Mouse (Mus musculus) urinary bladder, postnatal 25 days (tissue): Measurements from ENCODE around the gene 1700020L24Rik.
A peak's percentile ranks its signal among the peaks of the same experiment; 100 is the strongest.

ENCODE experiments used
- DNase-seq: peaks from one replicate; pipeline ENCODE4 v3.0.0; 2022; ENCODE audit warnings: low spot score

1700020L24Rik gene

DNA sequence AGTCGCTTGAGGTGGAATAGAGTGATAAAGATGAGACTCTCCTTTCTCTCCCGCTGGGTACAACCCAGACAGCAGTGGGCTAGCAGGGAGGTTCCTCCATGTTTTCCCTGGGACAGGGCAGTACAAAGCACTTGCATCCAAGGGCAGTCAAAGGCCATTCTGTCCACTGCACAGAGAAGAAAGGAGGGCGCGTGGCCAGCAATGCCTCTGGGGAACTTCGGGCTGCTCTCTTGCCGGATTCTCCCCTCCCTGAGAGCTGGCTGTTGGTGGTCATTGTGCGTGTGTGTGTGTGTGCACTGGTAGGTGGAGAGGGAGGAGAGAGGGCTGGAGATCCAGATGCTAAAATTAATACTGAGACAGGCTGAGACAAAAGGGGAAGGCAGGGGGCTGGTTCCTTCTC is 3.8 kb downstream of the 1700020L24Rik start:
- DNase-seq: no peak

DNA sequence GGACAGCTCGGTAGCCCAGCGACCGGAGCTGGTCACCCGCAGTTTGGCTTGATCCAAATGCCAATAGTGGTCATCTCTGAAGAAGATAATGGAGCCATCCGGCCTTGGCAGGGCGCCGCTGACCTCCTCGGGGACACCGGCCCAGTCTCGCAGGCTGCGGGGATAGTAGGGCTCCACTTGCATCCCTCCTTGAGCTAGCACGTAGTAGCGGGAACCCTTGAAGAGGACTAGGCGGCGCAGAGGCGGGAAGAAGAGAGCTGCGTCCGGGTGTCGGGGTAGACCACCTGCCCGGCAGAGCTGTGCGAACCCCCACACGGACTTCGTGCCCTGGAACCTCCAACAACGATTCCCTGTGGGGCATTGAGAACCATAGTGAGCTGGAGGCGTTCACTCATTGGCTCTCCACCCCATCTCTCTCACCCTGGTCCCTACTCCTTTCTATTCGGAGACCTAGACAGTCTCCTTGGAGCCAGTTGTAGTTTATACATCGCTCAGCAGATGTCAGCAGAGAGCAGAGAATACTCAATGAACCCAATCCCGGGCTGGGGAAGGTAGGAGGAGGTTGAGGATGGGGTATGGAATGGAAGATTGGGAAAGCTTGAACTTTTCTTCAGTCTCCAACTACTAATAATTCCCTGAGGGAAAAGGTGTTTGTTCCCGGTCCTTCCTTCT is 5.3 kb downstream of the 1700020L24Rik start:
- peak; percentile 69 for DNase-seq

GRCm38 (mm10) chr11:83443824-83444223 is 6.3 kb downstream of the 1700020L24Rik start:
- DNase-seq: no peak

- no peak for DNase-seq
Measured at GRCm38 (mm10) chr11:83445001-83445400, 7.5 kb downstream of the 1700020L24Rik start.

GRCm38 (mm10) chr11:83447612-83448011 is 10.1 kb downstream of the 1700020L24Rik start:
- no peak for DNase-seq

DNA sequence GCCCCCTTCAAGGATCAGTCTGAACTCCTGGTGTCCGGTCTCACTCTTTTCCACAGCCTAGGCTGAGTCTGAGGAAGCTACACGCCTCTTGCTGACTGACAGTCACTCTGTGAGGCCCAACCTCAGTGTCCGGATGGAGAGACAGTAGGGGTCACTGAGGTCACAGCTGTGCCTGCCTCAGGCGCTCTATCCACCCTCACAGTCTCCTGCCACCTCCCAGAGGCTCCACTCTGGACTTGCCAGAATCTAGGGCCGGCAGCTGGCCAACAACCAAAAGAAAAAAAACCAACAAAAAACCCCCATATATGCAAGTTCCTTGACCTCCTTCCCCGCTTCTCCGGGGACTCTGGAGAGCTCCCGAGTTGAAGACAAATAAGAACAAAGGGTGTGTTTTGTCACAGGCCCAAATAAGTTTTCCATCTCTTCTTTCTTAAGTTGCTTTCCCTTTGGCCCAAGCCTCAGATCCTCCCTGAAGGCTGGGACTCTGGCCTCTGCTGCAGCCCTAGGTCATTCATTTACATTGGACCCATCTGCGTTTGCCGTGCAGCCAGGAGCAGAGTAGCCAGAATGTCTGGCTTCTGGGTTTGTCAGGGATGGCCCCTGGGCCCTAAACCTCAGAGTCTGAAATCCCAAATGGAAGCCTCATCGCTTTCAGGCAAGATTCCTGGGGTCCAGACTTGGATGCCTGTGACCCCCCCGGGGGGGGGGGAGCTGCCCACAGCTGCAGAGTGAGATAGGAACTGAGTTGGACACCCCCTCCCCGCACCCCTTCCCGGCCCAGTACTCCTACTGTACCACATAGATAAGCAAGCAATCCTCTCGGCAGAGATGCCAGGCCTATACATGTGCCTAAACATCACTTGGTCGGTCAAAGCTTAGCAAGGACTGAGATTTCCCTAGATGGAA is 10.8 kb downstream of the 1700020L24Rik start:
- DNase-seq: no peak

DNA sequence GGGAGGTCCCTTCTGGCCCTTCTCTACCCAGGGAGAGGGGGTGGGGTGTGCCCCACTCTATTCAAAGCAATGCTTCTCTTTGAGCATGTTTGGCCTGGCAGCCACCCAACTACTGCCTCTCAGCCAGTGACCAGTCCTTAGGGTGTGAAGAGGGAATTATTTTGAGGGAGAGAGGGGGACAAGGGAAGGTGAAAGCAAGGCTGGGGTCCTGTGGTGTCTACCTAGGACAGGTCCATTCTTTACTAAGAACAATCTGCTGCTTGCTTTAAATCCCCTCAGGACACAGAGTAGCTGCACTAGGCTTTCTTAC is 11.4 kb downstream of the 1700020L24Rik start:
- DNase-seq: peak; percentile 41

GRCm38 (mm10) chr11:83449298-83449697 is 11.8 kb downstream of the 1700020L24Rik start:
- DNase-seq: no peak

DNA sequence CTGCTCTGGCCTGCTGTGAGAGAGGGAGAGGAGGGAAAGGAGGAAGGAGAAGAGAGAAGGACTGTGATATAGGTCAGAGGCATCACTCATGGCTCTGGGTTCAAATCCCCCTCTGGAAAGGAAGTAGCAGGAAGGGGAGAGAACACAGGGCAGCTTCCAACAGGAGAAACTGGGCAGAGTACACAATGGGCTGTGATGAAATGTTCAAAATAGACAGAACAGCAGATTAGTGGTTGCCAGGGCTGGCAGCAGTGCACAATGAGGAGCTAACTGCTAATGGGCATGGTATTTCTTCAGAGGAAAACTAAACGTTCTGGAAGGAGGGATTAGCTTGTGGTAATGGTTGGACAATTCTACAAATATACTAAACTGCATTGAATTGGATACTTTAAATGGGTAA is 13.1 kb downstream of the 1700020L24Rik start:
- DNase-seq: no peak

DNA sequence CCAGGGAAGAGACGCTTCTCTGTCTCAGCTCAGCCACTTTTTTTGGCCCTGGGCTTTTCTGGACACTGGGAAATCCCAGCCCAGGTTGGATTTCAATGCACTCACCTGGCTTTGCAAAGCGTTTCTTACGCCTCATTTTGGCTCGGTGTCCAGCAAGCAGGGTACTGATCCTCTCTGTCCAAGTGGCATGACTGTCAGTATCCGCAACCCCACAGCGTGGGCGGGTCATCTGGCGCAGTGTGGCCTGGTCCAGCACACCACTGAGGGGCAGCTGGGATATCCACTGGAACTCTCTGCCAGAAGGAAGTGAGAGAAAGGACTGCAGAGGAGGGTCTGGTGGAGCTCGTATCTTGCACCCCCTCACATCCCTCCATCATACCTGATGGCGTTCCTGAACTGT is 13.8 kb downstream of the 1700020L24Rik start:
- DNase-seq: no peak

DNA sequence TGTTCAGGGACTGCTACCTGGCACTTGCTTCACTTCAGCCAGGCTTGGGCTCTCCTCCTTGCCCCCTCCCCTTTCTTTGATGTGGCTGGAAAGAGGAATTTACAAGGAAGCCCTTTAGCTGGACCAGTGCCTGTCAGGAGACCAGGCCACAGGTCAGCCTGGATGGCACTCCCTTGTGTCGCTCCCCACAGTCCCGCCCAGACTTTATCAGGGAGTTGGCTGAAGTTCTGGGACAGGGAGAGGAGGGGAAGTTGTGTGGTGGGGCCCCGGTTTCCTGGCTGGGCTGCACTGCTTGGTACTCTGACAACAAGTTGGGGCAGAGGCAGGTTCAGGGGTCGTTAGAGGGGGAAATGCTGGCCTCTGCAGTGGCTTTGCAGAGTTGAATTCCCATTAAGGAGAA is 17.1 kb downstream of the 1700020L24Rik start:
- no peak for DNase-seq

- no peak for DNase-seq
Measured at GRCm38 (mm10) chr11:83455608-83456007, 18.1 kb downstream of the 1700020L24Rik start.

DNA sequence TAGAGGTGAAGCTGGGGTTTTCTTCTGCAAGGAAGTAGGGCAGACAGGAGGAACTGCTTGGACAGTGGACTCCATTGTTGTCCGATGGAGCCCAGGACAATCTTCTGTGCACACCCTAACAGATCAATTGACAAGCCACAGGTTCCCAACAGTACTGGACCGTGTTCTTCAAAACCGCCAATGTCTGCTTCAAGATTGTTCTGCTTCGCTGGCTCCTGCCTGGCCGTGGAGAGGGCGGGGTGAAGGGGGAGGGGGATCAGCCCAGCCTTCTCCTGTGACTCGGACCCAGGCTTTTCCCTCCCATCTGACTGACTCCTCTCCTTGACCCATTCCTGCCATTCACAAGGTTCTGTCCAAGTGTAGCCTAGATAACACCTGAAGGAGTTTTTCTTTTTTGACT is 19.8 kb downstream of the 1700020L24Rik start:
- DNase-seq: no peak

GRCm38 (mm10) chr11:83457912-83458601 is 20.6 kb downstream of the 1700020L24Rik start:
- no peak for DNase-seq

- no peak for DNase-seq
Measured at GRCm38 (mm10) chr11:83461462-83462027, 24.1 kb downstream of the 1700020L24Rik start.

- DNase-seq: peak; percentile 66
Measured at GRCm38 (mm10) chr11:83462711-83463244, 25.3 kb downstream of the 1700020L24Rik start, which contains the start of gene Mmp28. Gene Mmp28, minus strand, starts transcription at chr11:83463071.

DNA sequence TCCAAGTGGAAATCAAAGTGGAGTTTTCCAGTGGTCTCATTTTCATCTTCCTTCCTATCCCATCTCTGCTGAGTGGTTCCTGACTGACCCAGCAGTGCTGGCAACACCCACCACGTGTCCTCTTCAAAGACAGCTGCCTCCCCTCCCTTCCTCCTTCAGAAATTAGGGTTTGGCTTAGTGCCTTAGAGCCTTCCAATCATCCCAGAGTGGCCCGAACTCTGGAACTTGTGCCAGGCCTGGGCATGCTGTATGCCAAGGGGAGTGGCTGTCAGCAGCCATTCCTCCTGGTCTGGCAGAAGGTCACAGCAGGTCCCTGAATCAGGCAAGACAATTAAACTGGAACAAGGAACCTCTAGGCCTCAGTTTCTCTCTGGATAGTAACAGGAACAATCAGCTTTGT is 28.5 kb downstream of the 1700020L24Rik start:
- DNase-seq: no peak

- no peak for DNase-seq
Measured at GRCm38 (mm10) chr11:83467120-83467652, 29.7 kb downstream of the 1700020L24Rik start.

DNA sequence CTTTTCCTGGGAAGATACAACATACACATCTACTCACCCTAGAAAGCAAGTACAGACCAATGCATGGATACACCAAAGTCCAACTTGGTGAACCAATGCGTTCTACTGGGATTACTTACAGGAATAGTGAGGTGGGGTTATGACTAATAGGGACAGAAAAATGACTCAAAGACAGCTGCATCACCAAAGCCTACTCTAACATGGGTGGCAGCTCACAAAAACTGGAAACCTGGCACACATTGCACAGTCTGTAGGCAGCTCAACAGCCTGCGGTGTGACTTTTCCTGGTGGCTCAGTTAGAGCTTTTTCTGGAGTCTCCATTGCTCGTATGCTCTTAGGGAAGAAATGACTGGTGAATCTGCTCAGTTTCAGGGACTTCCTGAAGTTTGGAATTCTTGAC is 31.3 kb downstream of the 1700020L24Rik start:
- no peak for DNase-seq

DNA sequence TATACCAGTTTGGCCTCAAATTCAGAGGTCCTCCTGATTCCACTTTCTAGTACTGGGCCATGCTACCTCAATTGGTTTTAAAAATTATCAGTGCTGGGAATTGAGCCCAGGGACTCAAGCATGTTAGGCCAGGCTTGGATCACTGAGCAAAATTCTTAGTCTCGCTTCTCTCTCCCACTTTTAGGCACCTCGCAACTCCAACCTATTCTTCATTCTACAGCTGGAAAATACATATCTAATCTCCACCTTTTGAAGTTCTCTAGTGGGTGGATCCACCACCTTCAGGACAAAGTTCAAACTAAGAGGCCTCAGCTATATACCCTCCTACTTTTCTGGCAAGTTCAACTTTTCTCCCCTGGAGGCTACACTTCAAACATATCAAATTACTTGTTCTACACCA is 34.3 kb downstream of the 1700020L24Rik start:
- DNase-seq: no peak

- DNase-seq: peak; percentile 97
Measured at GRCm38 (mm10) chr11:83472324-83473234, 35.1 kb downstream of the 1700020L24Rik start, which contains the start of gene Taf15. Gene Taf15, plus strand, starts transcription at chr11:83473086.
